Mouse (Mus musculus): ENCODE results near the gene S1pr3. TPM values are rescaled to one million over a fixed set of nuclear protein-coding genes. Genes with fewer than 3 reads are reported as not detected.
A peak's percentile ranks its signal among the peaks of the same experiment; 100 is the strongest.

Gene S1pr3
- polyA plus RNA-seq, 1 experiment: 143 TPM

DNA sequence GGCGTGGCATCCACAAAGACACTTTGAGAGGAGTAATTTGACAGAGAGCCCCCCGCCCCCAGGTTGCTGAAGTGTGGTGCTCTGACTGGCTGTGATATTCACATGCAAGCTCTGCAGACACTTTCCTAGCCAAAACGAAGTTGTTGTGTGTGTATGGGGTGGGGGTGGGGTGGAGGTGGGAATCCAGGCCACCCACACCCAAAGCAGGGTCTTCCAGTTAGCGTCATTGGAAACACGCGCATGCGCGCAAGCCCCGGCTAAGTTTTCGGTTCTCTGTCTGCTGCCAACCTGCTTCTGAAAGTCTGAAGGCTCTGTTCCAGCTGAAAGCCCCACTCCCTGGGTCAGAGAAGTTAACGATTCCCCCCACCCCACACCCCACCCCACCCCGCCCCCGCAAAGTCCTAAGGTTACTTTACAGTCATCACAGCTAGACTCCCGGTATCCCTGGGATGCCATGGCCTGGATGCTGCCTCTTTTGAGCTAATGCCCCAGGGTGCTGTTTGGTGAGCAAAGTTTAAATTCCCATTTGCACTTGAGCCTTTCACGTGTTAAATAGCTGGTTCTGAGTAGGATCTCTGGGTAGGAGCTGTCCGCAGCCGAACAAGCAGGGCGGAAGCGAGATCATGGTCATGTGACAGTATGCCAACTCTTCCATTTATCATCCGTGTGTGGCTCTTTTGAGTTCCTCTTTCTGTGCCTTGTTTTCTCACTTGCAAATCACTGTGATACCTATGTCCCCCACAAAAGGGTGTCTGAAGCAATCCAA is 7.5 kb upstream of the S1pr3 start:
- no peak overlapping the region for H3K27ac ChIP-seq (ENCODE audit: insufficient read depth, low read length)
- peaks cover 7% of the 10 kb centered on the region; the same call in 1 of the 2 replicates for H3K4me1 ChIP-seq (ENCODE audit: control insufficient read depth, insufficient read depth, low read length)
- TF ChIP-seq CTCF (IDR thresholded peaks at IDR 0.05; ENCODE audit: borderline replicate concordance, insufficient read depth, low read length) (no peak), POLR2A (IDR thresholded peaks at IDR 0.05; ENCODE audit: low read depth, low read length) (no peak)
- no peak overlapping the region for H3K4me3 ChIP-seq (ENCODE audit: insufficient read depth, low read length)

DNA sequence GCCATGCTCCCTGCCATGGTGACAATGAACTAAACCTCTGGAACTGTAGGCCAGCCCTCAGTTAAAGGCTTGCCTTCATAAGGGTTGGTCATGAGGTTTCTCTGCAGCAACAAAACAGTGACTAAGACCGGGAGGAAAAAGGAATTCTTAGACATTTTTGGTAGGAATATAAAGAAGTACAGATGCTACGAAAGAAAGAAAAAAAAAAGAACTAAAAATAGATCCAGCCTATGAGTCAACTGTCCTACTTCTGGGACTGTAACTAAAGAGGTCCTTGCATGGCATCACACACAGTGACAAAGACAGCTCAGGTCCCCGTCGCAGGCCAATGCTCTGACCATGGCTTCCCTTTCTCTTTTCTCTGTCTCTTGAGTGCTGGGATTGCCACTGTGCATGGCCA is 3.9 kb upstream of the S1pr3 start:
- H3K27ac ChIP-seq (ENCODE audit: insufficient read depth, low read length): peak overlapping the region; percentile 70
- TF ChIP-seq CTCF (IDR thresholded peaks at IDR 0.05; ENCODE audit: borderline replicate concordance, insufficient read depth, low read length) (no peak), POLR2A (IDR thresholded peaks at IDR 0.05; ENCODE audit: low read depth, low read length) (no peak)
- no peak overlapping the region for H3K4me3 ChIP-seq (ENCODE audit: insufficient read depth, low read length)
- peaks cover 9% of the 10 kb centered on the region; the same call in 1 of the 2 replicates for H3K4me1 ChIP-seq (ENCODE audit: control insufficient read depth, insufficient read depth, low read length)

DNA sequence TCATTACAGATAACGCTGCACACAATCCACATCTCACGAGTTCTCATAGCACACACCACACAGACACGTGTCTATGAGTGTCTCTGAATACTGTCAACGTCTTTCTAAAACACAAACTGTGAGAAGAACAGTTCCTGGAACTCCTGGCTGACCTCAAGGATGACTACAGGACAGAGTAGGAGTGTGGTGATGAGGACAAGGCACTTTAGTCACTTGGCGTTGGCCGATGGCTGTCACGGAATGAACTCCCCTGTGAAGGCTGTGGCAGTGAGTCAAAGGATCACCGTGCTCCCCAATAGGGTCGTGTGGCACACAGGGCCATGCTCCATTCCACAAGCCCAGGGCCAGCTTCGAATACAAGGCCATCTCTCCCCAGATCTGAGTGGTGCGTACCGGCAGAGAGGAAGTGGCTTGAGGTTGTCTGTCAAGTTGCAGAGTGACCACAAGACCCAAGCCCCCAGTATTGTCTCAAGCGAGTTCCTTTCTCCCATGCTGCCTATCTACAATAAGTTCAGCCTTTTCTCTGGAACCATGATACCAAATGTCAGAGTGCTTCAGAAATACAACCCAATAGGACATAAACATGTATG is 2.6 kb upstream of the S1pr3 start:
- TF ChIP-seq CTCF (IDR thresholded peaks at IDR 0.05; ENCODE audit: borderline replicate concordance, insufficient read depth, low read length): no peak
- TF ChIP-seq POLR2A (IDR thresholded peaks at IDR 0.05; ENCODE audit: low read depth, low read length): no peak
- peaks cover 9% of the 10 kb centered on the region; the same call in 1 of the 2 replicates for H3K4me1 ChIP-seq (ENCODE audit: control insufficient read depth, insufficient read depth, low read length)
- H3K4me3 ChIP-seq (ENCODE audit: insufficient read depth, low read length): no peak overlapping the region
- H3K27ac ChIP-seq (ENCODE audit: insufficient read depth, low read length): no peak overlapping the region

DNA sequence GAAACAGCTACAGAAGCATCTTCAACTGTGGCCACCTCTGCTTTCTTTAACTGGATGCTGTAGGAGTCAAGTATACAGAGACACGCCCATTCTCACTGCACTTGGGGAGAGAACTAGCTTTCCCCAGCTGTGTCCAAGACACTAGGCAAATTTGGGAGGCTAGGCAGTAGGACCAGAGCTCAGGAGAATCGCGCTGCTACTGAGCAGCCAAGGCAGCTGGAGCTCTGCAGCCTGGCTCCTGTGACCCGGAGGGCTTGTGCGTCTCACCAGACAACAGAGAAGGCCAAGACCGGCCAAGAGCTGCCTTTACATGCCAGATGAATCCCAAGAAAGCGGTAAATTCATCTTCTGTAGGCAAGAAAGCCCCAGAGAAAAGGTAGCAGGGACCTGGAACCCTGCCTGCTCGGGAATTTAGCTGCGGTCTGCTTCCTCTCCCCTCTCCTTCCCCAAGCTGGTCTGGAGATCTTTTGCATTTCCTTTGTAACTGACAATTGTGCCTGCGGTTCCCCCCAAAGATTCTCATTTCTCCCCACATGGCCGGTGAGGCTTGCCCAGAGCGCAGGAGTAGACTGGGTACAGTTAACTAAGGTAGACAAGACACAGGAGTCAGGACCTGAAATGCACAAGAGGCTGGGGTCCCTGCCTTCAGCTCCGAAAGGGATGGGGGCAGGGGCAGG is 760 bp upstream of the S1pr3 start:
- H3K27ac ChIP-seq (ENCODE audit: insufficient read depth, low read length): peak overlapping the region; percentile 66
- H3K4me1 ChIP-seq (ENCODE audit: control insufficient read depth, insufficient read depth, low read length): peaks cover 10% of the 10 kb centered on the region
- TF ChIP-seq CTCF (IDR thresholded peaks at IDR 0.05; ENCODE audit: borderline replicate concordance, insufficient read depth, low read length) (no peak), POLR2A (IDR thresholded peaks at IDR 0.05; ENCODE audit: low read depth, low read length) (peak; percentile 55)
- H3K4me3 ChIP-seq (ENCODE audit: insufficient read depth, low read length): no peak overlapping the region; the same call in 1 of the 2 replicates

GRCm38 (mm10) chr13:51409936-51410481 is 1.6 kb downstream of the S1pr3 start:
- peaks cover 5% of the 10 kb centered on the region for H3K4me1 ChIP-seq (ENCODE audit: control insufficient read depth, insufficient read depth, low read length)

GRCm38 (mm10) chr13:51411243-51411642 is 2.8 kb downstream of the S1pr3 start:
- Histone ChIP-seq H3K4me1 (ENCODE audit: control insufficient read depth, insufficient read depth, low read length) (peaks cover 5% of the 10 kb centered on the region), H3K4me3 (ENCODE audit: insufficient read depth, low read length) (peak overlapping the region; percentile 78)

More at GRCm38 (mm10) chr13:51409936-51410481, 1.6 kb downstream of the S1pr3 start:
- Histone ChIP-seq H3K27ac (ENCODE audit: insufficient read depth, low read length) (peak overlapping the region; percentile 54), H3K4me3 (ENCODE audit: insufficient read depth, low read length) (peak overlapping the region; percentile 78)
- peak; percentile 61 for TF ChIP-seq POLR2A (IDR thresholded peaks at IDR 0.05; ENCODE audit: low read depth, low read length)
- no peak for TF ChIP-seq CTCF (IDR thresholded peaks at IDR 0.05; ENCODE audit: borderline replicate concordance, insufficient read depth, low read length)

DNA sequence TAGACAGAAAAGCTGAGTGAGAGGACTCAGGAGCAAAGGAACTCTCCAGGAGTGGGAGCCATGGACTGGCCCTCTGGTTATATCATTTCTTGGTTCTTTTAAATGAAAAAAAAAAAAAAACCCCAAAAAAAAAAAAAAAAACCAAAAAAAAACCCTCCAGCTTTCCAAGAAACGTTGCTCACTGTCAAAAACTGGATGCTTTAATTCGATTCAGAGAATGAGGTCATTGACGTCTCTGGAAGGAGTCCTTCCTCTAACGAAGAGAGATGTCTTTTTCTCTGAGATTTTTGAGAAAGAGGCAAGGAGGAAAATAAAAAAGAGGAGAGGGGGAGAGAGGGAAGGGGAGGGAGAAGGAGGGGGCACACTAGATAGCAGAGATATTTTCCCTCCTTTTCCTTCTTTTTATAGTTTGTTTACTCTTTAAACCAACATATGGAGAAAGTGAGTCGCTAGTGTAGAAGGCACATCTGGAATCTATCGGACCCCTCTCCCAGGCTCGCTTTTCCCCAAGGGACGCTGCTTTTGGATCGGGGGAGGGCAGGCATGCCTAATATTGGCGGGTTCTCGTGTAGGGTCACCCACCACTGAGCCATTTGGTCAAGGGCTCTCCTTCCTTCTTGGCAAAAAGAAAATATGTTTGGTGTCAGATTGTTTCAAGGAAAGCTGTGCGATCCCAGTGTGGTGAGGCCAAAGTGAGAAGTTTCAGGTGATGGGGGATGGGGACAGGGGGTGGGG is 3.4 kb downstream of the S1pr3 start:
- H3K4me1 ChIP-seq (ENCODE audit: control insufficient read depth, insufficient read depth, low read length): peaks cover 5% of the 10 kb centered on the region
- no peak for TF ChIP-seq POLR2A (IDR thresholded peaks at IDR 0.05; ENCODE audit: low read depth, low read length)
- no peak for TF ChIP-seq CTCF (IDR thresholded peaks at IDR 0.05; ENCODE audit: borderline replicate concordance, insufficient read depth, low read length)
- H3K27ac ChIP-seq (ENCODE audit: insufficient read depth, low read length): peak overlapping the region; percentile 54
- H3K4me3 ChIP-seq (ENCODE audit: insufficient read depth, low read length): peak overlapping the region; percentile 78

More at GRCm38 (mm10) chr13:51411243-51411642, 2.8 kb downstream of the S1pr3 start:
- peak overlapping the region; percentile 54 for H3K27ac ChIP-seq (ENCODE audit: insufficient read depth, low read length)
- no peak; the same call in 1 of the 2 replicates for TF ChIP-seq POLR2A (IDR thresholded peaks at IDR 0.05; ENCODE audit: low read depth, low read length)
- TF ChIP-seq CTCF (IDR thresholded peaks at IDR 0.05; ENCODE audit: borderline replicate concordance, insufficient read depth, low read length): no peak

DNA sequence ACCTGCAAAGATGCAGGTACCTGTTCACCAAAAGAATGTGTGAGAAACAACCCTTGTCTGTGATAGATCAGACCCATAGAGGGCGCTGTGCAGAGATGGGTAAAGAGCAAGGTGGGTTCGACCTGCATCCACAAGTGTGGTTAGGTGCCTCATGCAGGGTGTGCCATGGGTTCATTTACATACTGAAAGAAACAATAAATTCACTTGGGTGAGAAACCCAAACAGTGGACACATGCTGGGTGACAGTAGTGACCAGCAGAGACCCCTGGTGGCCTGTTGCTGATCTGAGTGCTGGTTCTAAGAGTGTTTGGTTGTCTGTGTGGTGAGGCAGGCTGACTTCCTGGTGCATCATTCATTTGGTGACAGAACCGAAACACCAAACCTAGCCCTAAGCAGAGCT is 5.0 kb downstream of the S1pr3 start:
- Histone ChIP-seq H3K4me1 (ENCODE audit: control insufficient read depth, insufficient read depth, low read length) (peaks cover 10% of the 10 kb centered on the region), H3K27ac (ENCODE audit: insufficient read depth, low read length) (no peak overlapping the region), H3K4me3 (ENCODE audit: insufficient read depth, low read length) (no peak overlapping the region)
- TF ChIP-seq CTCF (IDR thresholded peaks at IDR 0.05; ENCODE audit: borderline replicate concordance, insufficient read depth, low read length): no peak
- no peak for TF ChIP-seq POLR2A (IDR thresholded peaks at IDR 0.05; ENCODE audit: low read depth, low read length)

GRCm38 (mm10) chr13:51416727-51417126 is 8.3 kb downstream of the S1pr3 start:
- Histone ChIP-seq H3K4me3 (ENCODE audit: insufficient read depth, low read length) (no peak overlapping the region), H3K27ac (ENCODE audit: insufficient read depth, low read length) (no peak overlapping the region), H3K4me1 (ENCODE audit: control insufficient read depth, insufficient read depth, low read length) (peaks cover 6% of the 10 kb centered on the region)
- TF ChIP-seq CTCF (IDR thresholded peaks at IDR 0.05; ENCODE audit: borderline replicate concordance, insufficient read depth, low read length): no peak
- TF ChIP-seq POLR2A (IDR thresholded peaks at IDR 0.05; ENCODE audit: low read depth, low read length): no peak
